Mouse (Mus musculus) intestine, embryonic 15.5 days (tissue): ENCODE results near the gene Qrich1. TPM values are rescaled to one million over a fixed set of nuclear protein-coding genes. Genes with fewer than 3 reads are reported as not detected.
A peak's percentile ranks its signal among the peaks of the same experiment; 100 is the strongest.

Source experiments
- ATAC-seq: fragments of 200-750 bp; cut with Nextera tagmentation; 2 replicates; pipeline ENCODE4 v1.8.0; 2017; ENCODE audit warnings: moderate TSS enrichment, moderate library complexity
- H3K27ac ChIP-seq: fragments of 300-500 bp; sonication (generic); 2 replicates; pipeline ENCODE4 v1.5.1; 2015; ENCODE audit warnings: mild to moderate bottlenecking, inconsistent platforms
- H3K27me3 ChIP-seq: fragments of 300-500 bp; sonication (generic); replicated peaks from 2 replicates; pipeline ENCODE4 v1.6.1; 2015; ENCODE audit warnings: inconsistent platforms
- H3K36me3 ChIP-seq: fragments of 300-500 bp; sonication (generic); 2 replicates; pipeline ENCODE4 v1.6.1; 2015; ENCODE audit warnings: inconsistent platforms
- H3K4me1 ChIP-seq: fragments of 300-500 bp; sonication (generic); replicated peaks from 2 replicates; pipeline ENCODE4 v1.6.1; 2015; ENCODE audit warnings: inconsistent platforms
- H3K4me2 ChIP-seq: fragments of 300-500 bp; sonication (generic); replicated peaks from 2 replicates; pipeline ENCODE4 v1.6.1; 2015; ENCODE audit warnings: mild to moderate bottlenecking, inconsistent platforms
- H3K4me3 ChIP-seq: fragments of 300-500 bp; sonication (generic); replicated peaks from 2 replicates; pipeline ENCODE4 v1.5.1; 2015; ENCODE audit warnings: inconsistent platforms
- H3K9ac ChIP-seq: fragments of 300-500 bp; sonication (generic); 2 replicates; pipeline ENCODE4 v1.6.1; 2015; ENCODE audit warnings: inconsistent platforms
- H3K9me3 ChIP-seq: fragments of 300-500 bp; sonication (generic); 2 replicates; pipeline ENCODE4 v1.6.1; 2016; ENCODE audit warnings: inconsistent platforms
- WGBS: fragments of 180-500 bp; shearing (Covaris S2); methylation state at CpG from one replicate; pipeline ENCODE4 v1.1.7; 2015; 5-methylcytosine and 5-hydroxymethylcytosine counted together
- polyA plus RNA-seq: library from polyadenylated mRNA; unstranded; fragments of >200 nt; fragmentation: Nextera tagmentation; extraction: Ambion mirVana; gene quantifications from 2 replicates; pipeline ENCODE4 v1.2.1, GENCODE M21; 2015

Qrich1 gene
- polyA plus RNA-seq: 93.1 and 102 TPM in 2 replicates

DNA sequence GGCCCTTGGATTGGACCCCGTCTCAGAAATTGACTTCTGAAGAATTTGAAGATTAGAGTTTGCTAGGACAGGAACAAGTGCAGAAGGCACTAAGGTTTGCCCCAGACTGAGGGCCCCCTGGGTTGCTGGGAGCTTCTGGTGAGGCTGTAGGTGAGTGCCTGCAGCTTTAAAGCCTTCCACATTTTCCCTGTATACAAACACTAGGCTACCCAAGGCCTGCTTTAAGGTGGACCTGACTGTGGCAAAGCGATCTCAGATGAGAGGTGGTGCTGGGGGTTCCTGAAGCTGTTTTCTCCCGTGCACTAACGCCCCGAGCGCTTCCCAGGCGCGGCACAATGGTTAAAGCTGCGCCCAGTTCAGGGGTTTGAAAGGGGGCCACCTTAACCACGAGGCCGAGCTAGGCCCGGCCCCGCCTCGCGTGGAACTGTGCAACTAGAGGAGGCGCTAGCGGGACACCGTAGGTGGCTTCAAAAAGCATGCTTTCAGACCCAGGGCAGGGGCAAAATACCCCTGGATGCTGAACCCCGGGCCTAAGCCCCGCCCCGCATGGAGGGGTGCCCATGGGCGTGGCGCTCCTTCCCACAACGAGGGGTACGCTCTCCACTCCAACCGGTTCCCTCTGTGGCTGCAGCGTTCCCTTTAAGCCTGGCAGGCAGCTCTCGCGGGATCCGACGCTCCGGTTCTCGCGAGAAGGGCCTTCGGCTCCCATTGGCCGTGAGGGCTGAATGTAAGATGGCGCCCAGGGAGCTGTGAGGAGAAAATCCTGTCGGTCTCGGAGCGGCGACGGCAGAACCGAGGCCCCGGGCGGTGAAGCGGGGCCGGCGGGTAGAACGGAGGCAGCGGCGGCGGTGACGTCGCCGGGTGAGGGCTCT, at the start of gene Qrich1:
Gene Qrich1, plus strand, starts transcription at position 427 of the 872 bp plus-strand sequence.
- H3K27me3 ChIP-seq: no peaks in the 10 kb centered on the region
- H3K4me2 ChIP-seq: peak within 1 kb of the TSS; percentile 92
- peak; percentile 97 for ATAC-seq
- H3K9me3 ChIP-seq: no peaks in the 10 kb centered on the region
- H3K4me3 ChIP-seq: peak within 1 kb of the TSS; percentile 93
- H3K36me3 ChIP-seq: peaks cover 31% of the 10 kb centered on the region
- H3K4me1 ChIP-seq: peaks cover 9% of the 10 kb centered on the region
- 1% methylated on average over 54 of the region's 55 CpGs for WGBS
- peak within 1 kb of the TSS; percentile 99 for H3K9ac ChIP-seq
- peak within 1 kb of the TSS; percentile 99 for H3K27ac ChIP-seq

GRCm38 (mm10) chr9:108469430-108469829, 47.2 kb upstream of the Qrich1 start:
- ATAC-seq: no peak
- 0 out of 2 replicates have a peak overlapping the region, but pooled peaks have one; percentile 58 for H3K27ac ChIP-seq
- 73% methylated on average over 5 of the region's 5 CpGs for WGBS
- H3K4me2 ChIP-seq: no peak overlapping the region
- no peaks in the 10 kb centered on the region; the same call in 1 of the 2 replicates for H3K4me1 ChIP-seq
- H3K4me3 ChIP-seq: no peak overlapping the region
- H3K9me3 ChIP-seq: no peaks in the 10 kb centered on the region
- no peak overlapping the region for H3K9ac ChIP-seq
- H3K36me3 ChIP-seq: peaks cover 15% of the 10 kb centered on the region
- no peaks in the 10 kb centered on the region for H3K27me3 ChIP-seq

- H3K4me3 ChIP-seq: no peak overlapping the region
- 39% methylated on average over 4 of the region's 4 CpGs for WGBS
- no peak for ATAC-seq
Observed at GRCm38 (mm10) chr9:108469845-108470244, 46.8 kb upstream of the Qrich1 start.

DNA sequence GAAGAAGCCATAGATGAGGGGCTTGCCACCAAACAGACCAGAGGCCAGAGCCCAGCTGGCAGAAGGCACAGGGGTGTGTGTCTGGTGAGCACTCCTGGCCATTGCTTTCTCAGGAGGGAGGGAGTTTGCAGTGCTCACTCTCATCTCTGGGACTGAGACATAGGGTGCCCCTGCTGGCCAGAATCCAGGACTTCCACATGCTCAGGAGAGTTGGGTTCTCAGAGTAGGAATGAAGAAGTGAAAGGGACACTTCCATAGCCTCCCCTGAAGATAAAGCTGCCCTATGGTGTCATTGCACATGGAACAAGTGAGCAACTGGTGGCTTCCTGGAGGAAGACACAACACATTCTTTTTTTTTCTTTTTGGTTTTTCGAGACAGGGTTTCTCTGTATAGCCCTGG, 42.1 kb upstream of the Qrich1 start:
- H3K4me1 ChIP-seq: peaks cover 7% of the 10 kb centered on the region
- H3K4me2 ChIP-seq: no peak overlapping the region
- no peaks in the 10 kb centered on the region for H3K36me3 ChIP-seq
- H3K27me3 ChIP-seq: no peaks in the 10 kb centered on the region
- no peaks in the 10 kb centered on the region for H3K9me3 ChIP-seq
- no peak overlapping the region for H3K27ac ChIP-seq
- no peak overlapping the region for H3K4me3 ChIP-seq
- ATAC-seq: no peak
- 75% methylated on average over 1 of the region's 1 CpGs for WGBS
- no peak overlapping the region for H3K9ac ChIP-seq

More at GRCm38 (mm10) chr9:108469845-108470244, 46.8 kb upstream of the Qrich1 start:
- peaks cover 12% of the 10 kb centered on the region for H3K36me3 ChIP-seq
- no peaks in the 10 kb centered on the region for H3K27me3 ChIP-seq
- peak overlapping the region; percentile 58; the same call in 1 of the 2 replicates for H3K27ac ChIP-seq
- no peaks in the 10 kb centered on the region; the same call in 1 of the 2 replicates for H3K4me1 ChIP-seq
- no peaks in the 10 kb centered on the region for H3K9me3 ChIP-seq
- H3K9ac ChIP-seq: no peak overlapping the region
- no peak overlapping the region for H3K4me2 ChIP-seq

DNA sequence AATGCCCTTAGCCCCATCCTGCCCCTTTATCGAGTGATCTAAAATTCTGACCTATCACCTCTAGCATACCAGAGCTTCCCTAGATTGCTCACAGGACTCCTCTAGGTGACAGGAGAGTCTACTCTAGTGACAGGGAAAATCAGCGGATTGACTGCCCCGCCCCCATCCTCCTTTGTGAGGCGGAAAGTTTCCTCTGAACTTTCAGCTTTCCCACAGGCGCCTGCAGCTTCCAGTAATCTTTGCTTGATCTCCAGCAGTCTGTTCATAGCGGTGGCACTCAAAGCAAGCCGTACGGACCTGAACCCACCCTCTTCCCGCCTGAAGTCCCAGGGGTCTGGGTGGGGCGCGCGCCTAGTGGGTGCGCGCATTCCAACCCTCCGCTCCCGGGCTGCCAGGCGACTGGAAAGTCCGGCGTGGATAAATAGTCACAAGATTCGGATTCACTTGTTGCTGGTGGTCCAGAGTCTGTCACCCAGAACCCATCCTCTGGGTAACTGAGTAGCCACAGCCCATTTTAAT, 37.9 kb upstream of the Qrich1 start:
- Histone ChIP-seq H3K27ac (peak overlapping the region; percentile 81), H3K36me3 (peaks cover 19% of the 10 kb centered on the region), H3K4me1 (peaks cover 15% of the 10 kb centered on the region), H3K4me2 (peak overlapping the region; percentile 69), H3K9me3 (no peaks in the 10 kb centered on the region), H3K27me3 (no peaks in the 10 kb centered on the region), H3K9ac (peak overlapping the region; percentile 34), H3K4me3 (peak overlapping the region; percentile 59)
- ATAC-seq: peak; percentile 84
- 1% methylated on average over 20 of the region's 20 CpGs for WGBS

- ATAC-seq: peak; percentile 18
- Histone ChIP-seq H3K9ac (peak overlapping the region; percentile 34; the same call in 1 of the 2 replicates), H3K4me1 (peaks cover 15% of the 10 kb centered on the region), H3K9me3 (no peaks in the 10 kb centered on the region), H3K27me3 (no peaks in the 10 kb centered on the region), H3K36me3 (peaks cover 22% of the 10 kb centered on the region), H3K27ac (peak overlapping the region; percentile 81), H3K4me3 (peak overlapping the region; percentile 59), H3K4me2 (peak overlapping the region; percentile 69)
- 31% methylated on average over 11 of the region's 11 CpGs for WGBS
Observed at GRCm38 (mm10) chr9:108479241-108479640, 37.4 kb upstream of the Qrich1 start.

DNA sequence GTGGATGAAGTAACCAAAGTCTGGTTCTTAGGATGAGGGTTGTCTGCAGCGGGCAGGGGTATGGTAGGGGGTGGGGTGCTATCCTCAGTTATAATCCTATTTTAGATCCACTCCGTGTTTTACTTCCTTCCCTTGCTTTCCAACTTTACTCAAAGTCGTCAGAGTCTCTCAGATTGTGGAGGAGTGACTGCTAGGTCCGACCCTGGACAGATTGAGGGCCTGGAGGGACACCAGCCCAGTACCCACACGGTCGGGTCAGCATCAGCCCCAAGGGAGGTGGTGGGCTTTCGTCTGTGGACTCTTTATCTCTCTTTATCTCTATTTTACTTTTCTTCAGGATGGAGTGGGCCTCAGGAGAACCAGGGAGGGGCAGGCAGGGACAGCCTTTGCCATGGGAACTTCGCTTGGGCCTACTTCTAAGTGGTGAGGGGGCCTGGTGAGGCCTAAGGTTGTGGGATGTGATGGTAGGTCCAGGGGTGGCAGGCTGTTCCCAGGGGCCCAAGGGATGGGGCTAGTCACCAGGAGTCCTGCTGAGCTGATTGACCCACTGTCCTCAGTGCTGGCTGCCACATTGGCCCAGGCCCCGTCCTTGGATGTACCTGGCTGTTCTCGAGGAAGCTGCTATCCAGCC, 36.8 kb upstream of the Qrich1 start, which contains the start of gene Lamb2:
Gene Lamb2, plus strand, starts transcription at position 16 of the 631 bp plus-strand sequence.
- Histone ChIP-seq H3K27me3 (no peaks in the 10 kb centered on the region), H3K9me3 (no peaks in the 10 kb centered on the region), H3K36me3 (peaks cover 24% of the 10 kb centered on the region), H3K4me2 (peak within 1 kb of the TSS; percentile 69), H3K4me3 (peak within 1 kb of the TSS; percentile 59), H3K9ac (peak within 1 kb of the TSS; percentile 70), H3K27ac (peak within 1 kb of the TSS; percentile 81), H3K4me1 (peaks cover 15% of the 10 kb centered on the region)
- ATAC-seq: peak; percentile 58
- WGBS: 6% methylated on average over 10 of the region's 10 CpGs

- Histone ChIP-seq H3K36me3 (peaks cover 30% of the 10 kb centered on the region), H3K27ac (no peak overlapping the region), H3K27me3 (no peaks in the 10 kb centered on the region), H3K4me2 (peak overlapping the region; percentile 69), H3K4me1 (peaks cover 15% of the 10 kb centered on the region), H3K4me3 (peak overlapping the region; percentile 59; the same call in 1 of the 2 replicates), H3K9me3 (no peaks in the 10 kb centered on the region), H3K9ac (0 out of 2 replicates have a peak overlapping the region, but pooled peaks have one; percentile 70)
- WGBS: 91% methylated on average over 28 of the region's 28 CpGs
- ATAC-seq: no peak
Observed at GRCm38 (mm10) chr9:108480813-108481519, 35.6 kb upstream of the Qrich1 start.

GRCm38 (mm10) chr9:108481520-108482210, 34.9 kb upstream of the Qrich1 start:
- Histone ChIP-seq H3K36me3 (peaks cover 34% of the 10 kb centered on the region), H3K9ac (no peak overlapping the region)

DNA sequence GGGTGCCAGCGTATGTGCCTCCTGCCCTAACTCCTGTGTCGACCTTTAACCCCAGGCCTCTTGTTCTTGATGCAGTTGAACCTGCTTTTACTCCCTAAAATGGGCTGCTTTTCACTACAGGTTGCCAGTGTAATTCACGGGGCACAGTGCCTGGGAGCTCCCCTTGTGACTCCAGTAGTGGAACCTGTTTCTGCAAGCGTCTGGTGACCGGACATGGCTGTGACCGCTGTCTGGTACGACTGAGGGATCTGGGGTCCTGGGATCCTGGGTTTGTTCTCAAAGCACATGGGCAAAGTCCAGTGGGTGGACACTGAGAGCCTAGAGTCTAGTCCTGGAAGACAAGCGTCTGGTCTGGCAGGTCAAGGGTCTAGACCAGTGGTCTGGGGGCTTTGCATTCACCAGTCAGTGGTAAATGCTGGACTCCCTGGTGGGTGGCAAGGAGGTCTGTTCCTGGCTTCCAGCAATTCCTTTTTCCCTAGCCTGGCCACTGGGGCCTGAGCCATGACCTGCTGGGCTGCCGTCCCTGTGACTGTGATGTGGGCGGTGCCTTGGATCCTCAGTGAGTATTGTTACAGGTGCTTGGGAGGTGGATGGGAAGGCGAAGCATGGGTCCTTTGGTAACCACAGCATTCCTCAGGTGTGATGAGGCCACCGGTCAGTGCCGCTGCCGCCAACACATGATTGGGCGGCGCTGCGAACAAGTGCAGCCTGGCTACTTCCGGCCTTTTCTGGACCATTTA, 33.4 kb upstream of the Qrich1 start:
- peaks cover 15% of the 10 kb centered on the region for H3K4me1 ChIP-seq
- no peak overlapping the region for H3K4me3 ChIP-seq
- peaks cover 49% of the 10 kb centered on the region for H3K36me3 ChIP-seq
- ATAC-seq: no peak
- no peak overlapping the region for H3K27ac ChIP-seq
- H3K4me2 ChIP-seq: no peak overlapping the region
- no peaks in the 10 kb centered on the region for H3K9me3 ChIP-seq
- 93% methylated on average over 18 of the region's 18 CpGs for WGBS
- no peaks in the 10 kb centered on the region for H3K27me3 ChIP-seq
- no peak overlapping the region for H3K9ac ChIP-seq

More at GRCm38 (mm10) chr9:108481520-108482210, 34.9 kb upstream of the Qrich1 start:
- no peak overlapping the region for H3K4me3 ChIP-seq
- H3K4me2 ChIP-seq: no peak overlapping the region
- H3K27me3 ChIP-seq: no peaks in the 10 kb centered on the region
- 87% methylated on average over 19 of the region's 19 CpGs for WGBS
- no peak overlapping the region for H3K27ac ChIP-seq
- H3K9me3 ChIP-seq: no peaks in the 10 kb centered on the region
- peaks cover 15% of the 10 kb centered on the region for H3K4me1 ChIP-seq
- ATAC-seq: no peak

DNA sequence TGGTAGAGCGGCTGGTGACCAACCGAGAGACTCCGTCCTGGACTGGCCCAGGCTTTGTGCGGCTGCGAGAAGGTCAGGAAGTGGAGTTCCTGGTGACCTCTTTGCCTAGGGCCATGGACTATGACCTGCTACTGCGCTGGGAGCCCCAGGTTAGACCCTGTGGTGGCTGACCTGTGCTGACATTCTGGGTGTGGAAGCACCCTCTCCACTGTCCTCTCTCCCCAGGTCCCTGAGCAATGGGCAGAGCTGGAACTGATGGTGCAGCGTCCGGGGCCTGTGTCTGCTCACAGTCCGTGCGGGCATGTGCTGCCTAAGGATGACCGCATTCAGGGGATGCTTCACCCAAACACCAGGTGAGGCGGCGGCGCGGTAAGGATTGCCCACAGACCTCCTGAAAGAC, 32.6 kb upstream of the Qrich1 start:
- Histone ChIP-seq H3K4me2 (no peak overlapping the region), H3K27me3 (no peaks in the 10 kb centered on the region), H3K27ac (no peak overlapping the region), H3K9me3 (no peaks in the 10 kb centered on the region), H3K9ac (no peak overlapping the region), H3K4me3 (no peak overlapping the region), H3K36me3 (peaks cover 56% of the 10 kb centered on the region), H3K4me1 (peaks cover 13% of the 10 kb centered on the region)
- 93% methylated on average over 15 of the region's 15 CpGs for WGBS
- no peak for ATAC-seq
